Mouse (Mus musculus) adrenal gland, postnatal 4 days (tissue): ENCODE results near the gene Fbxo11. TPM values are rescaled to one million over a fixed set of nuclear protein-coding genes. Genes with fewer than 3 reads are reported as not detected.

Source experiments
- DNase-seq, 2 experiments: peaks; one replicate each; pipeline ENCODE4 v3.0.0; 2021 to 2022; ENCODE audit warnings: low spot score in 2 of 2, mixed read lengths in 2 of 2
- total RNA-seq, 2 experiments: library from RNA; stranded (reverse); gene quantifications; 2 replicates each; pipeline ENCODE4 v1.2.3; 2021

The Fbxo11 gene
- total RNA-seq, 2 experiments from 2014 or later = 74.0 to 76.3 TPM

DNA sequence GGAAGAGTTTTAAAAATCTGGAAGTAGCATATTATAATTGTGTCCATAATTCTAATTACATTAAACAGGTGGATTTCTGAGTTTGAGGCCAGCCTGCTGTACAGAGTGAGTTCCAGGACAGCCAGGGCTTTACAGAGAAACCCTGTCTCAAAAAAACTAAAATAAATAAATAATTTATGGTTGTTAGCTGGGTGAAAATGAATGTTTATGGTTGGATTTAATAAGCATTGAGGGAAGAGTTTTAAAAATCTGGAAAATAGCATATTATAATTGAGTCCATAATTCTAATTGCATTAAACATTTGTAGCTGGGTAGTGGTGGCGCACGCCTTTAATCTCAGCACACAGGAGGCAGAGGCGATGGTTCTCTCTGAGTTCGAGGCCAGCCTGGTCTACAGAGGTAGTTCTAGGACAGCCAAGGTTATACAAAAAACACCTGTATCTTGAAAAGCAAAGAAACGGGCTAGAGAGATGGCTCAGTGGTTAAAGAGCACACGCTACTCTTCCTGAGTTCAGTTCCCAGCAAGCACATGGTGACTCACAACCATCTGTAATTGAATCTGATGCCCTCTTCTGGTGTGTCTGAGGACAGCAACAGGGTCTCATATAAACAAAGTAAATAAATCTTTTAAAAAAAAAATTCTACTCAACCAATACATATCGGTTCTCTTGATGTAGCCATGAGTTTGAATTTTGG is 3.1 kb upstream of the Fbxo11 start:
- no peak for DNase-seq

GRCm38 (mm10) chr17:88067202-88067901 is 2.3 kb upstream of the Fbxo11 start:
- DNase-seq = no peak

- DNase-seq = no peak
Observed at GRCm38 (mm10) chr17:88066799-88067198, 1.7 kb upstream of the Fbxo11 start.

GRCm38 (mm10) chr17:88065801-88066646 is 933 bp upstream of the Fbxo11 start:
- DNase-seq = peak; percentile 70 to 80

DNA sequence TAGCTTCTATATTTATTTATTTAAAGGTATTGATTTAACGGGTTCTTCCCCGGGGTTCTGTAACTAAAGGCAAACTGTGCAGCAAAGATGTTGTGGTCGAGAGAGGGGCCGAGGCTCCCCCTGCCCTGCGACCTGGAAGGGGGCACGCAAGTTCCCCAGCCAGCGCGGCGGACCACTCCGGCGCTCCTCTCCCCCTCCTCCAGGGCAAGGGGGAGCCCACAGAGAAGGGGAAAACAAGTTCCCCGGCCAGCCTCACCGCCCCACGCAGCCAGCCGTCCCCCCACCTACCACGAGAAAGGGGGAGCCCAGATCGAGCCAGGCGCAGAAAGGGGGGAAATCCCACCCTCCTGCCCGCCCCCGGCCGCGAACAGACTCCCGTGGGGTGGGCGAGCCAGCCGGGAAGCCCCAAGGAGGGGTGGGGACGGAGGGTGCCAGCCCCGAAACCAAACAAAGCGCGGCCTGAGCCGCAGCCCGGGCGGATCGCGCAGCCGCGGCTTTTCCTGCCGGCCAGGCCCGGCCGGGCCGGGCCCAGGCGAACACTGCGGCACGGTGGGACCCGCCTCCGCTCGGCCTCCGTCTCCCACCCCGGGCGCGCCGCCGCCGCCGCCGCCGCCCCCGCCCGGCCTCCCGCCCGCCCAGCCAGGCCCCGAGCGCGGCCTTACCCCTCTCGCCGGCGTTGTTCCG is 602 bp downstream of the Fbxo11 start:
- peak; percentile 31 to 35 for DNase-seq

DNA sequence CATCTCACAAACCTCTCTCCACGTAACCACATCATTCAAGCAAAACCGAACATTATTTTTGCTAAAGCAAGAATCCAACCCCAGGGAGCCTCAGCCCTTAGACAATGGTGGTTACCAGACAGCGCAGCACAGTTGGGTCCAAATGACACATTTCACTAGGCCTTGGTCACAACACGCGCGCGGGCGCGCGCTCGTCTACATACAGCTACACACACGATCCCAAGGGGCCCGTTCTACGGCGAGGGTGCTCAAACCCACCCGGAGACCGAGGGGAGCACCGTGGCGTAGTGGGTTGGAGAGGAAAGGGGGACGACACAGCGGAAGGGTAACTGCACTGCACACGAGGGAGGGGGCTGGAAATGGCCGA is 1.1 kb downstream of the Fbxo11 start:
- DNase-seq = peak; percentile 42 to 50

GRCm38 (mm10) chr17:88062860-88063580 is 2.1 kb downstream of the Fbxo11 start:
- no peak for DNase-seq

DNA sequence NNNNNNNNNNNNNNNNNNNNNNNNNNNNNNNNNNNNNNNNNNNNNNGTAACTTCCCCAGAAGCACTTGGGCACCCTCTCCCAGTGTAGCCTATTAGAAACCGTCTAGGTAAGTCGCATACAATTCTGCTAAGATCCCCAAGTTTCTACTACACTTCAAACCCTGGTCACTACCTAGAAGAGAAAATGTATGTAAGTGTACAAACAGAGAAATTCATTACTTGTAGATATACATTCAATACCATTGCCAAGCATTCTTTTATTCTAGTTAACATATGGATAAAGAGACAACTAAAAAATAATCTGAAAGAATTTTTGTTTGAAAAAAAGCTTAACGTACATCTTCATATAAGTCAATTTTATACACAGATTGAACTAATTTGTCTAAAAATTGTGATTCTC is 3.1 kb downstream of the Fbxo11 start:
- DNase-seq = no peak

DNA sequence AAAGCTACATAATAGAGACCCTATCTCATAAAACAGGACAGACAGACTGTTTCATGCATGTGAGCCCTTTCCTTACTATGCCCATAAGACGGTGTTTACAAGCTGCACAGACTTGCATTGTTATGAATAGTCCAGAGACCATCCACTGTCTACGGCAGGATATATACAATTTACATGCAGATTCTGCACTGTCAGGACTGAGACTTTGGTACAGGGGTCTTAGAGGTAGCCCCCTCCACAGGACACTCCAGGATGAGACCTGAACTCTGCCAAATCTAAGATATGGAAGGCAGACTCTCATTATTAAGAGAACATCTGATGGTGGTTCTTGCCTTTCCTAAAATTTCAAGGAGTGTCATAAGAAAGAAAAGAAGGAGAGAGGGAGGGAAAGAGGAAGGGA is 6.8 kb downstream of the Fbxo11 start:
- DNase-seq = no peak

GRCm38 (mm10) chr17:88057846-88058245 is 7.2 kb downstream of the Fbxo11 start:
- DNase-seq = no peak

GRCm38 (mm10) chr17:88051679-88052078 is 13.4 kb downstream of the Fbxo11 start:
- DNase-seq = no peak

DNA sequence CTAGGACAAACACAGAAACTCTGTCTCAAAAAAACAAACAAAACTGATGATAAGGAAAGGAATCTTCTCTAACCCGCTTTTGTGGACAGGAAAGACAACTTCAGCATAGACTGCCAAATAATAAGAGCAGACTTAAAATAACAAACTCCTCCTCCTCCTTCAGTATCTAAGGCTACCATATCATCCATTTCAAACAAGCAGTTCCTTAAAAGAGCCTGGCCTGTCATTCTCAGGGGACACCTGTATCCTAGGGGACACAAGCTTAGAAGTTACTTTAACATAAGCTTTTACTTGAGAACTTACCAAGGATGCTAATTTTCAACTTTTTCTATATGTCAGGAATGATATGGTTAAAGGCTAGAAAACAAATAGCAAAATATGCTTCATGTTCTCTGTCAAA is 14.2 kb downstream of the Fbxo11 start:
- DNase-seq = no peak

DNA sequence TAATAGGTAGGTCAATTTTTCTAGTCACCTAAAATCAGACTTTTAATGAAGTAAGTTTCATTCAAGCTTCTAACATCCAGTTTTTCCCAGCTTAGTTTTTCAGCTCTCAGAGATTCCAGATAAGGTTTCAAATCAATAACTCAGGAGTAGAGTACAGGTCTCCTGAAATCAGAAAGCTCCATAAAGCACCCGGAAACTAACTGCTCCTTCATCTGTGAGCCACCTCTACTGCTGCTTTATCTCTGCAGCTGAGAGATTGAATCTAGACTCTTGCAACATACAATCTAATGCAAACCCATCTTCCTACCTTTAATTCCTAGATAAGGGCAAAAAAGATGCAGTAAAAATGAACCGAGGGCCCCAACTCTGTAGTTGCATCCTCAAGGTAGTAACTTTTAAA is 14.8 kb downstream of the Fbxo11 start:
- DNase-seq = no peak

DNA sequence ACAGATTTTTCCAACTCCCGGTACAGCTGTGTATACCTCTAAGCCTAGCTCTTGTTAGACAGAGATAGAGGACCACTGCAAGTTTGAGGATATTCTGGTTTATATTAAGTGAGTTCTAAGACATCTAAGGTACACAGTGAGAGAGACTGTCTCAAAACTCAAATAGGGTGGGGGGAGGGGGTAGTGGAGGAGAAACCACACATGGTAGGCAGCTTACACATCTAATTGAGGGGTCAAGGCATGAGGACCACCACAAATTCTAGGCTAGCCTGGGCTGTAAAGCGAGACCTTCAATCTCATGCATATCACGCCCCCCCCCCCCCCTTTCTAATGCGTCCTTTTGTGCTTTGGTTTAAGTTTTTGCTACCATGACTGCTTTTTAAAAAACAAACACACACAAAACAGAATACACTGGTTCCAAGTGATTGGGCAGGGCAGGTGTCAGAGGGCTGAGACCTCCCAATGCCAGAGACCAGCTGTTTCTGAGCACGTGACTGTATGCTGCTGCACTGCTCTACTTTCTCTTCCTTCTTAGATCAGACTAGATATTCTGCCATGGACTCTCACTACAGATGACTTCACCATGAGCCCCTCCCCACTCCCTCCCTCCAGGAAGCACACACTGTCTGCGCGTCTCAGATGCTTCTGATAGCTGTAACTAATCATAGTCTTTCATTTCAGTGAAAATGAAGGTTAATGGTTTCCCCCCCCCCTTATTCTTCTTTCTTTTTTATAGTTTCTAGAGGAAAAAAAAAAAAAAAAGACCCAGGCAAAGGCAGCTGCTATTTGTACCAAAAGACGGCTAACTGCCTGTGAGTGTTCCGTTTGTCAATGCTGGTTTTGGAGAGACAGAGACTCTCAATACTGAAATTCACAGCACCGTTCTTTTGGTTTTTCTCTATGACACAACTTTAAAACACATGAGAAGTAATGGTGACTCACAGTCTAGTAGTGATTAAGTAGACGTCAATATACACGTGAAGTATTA is 22.7 kb downstream of the Fbxo11 start:
- no peak for DNase-seq

GRCm38 (mm10) chr17:88040810-88041209 is 24.3 kb downstream of the Fbxo11 start:
- no peak for DNase-seq

DNA sequence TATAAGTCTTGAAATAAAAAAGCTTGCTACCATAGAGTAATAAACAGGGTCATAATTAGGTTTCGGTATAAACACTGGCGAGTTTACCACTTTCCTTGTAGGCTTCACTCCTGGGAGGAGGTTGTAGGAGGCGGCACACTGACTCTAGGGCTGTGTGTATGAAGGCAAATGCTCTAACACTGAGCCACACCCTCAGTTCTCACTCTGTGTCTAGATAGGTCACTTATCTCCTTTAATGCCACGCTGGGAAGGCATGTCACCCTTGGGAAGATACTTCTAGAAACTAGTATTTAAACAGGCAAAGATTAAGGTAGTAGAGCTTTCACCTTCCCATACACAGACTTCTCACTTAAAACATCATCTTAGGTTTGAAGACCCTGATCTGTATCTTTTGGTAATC is 30.7 kb downstream of the Fbxo11 start:
- no peak for DNase-seq

DNA sequence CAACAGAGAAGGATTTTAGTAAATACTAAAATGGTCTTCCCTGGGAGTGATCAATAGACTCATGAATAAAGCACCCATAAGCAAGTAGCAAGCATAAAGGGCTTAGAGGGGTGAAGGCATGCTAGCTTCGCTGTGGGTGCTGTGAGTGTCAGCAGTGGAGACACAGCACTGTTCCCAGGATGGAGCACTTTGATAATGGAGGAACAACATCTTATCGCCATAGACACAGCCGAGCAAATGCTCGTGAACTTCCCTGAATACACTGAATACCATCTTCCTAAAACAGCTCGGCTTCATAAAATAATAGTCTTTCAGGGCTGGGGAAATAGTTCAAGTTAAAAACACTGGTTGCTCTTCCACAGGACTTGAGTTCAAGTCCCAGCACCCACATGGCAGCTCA is 33.3 kb downstream of the Fbxo11 start:
- no peak for DNase-seq

- no peak for DNase-seq
Observed at GRCm38 (mm10) chr17:88029194-88029970, 35.7 kb downstream of the Fbxo11 start.

GRCm38 (mm10) chr17:88025227-88025626 is 39.9 kb downstream of the Fbxo11 start:
- DNase-seq = no peak
